Mouse (Mus musculus) stomach, postnatal 0 days (tissue): ENCODE measurements at regions not wholly inside any gene's neighbourhood (a gene's known extent, or its start where the extent isn't known, plus 50 kb on each side); places are given as distances from the start of the nearest gene placed in this dataset.

Source experiments
- ATAC-seq: fragments of 200-750 bp; cut with Nextera tagmentation; 2 replicates; pipeline ENCODE4 v1.8.0; 2017; ENCODE audit not compliant: low FRiP score, low TSS enrichment
- DNase-seq: peaks from one replicate; pipeline ENCODE4 v3.0.0-alpha.2; 2016; ENCODE audit warnings: low spot score
- H3K27ac ChIP-seq: fragments of 300-500 bp; sonication (generic); replicated peaks from 2 replicates; pipeline ENCODE4 v1.5.1; 2014; ENCODE audit warnings: mild to moderate bottlenecking, control low read depth
- H3K27me3 ChIP-seq: fragments of 300-500 bp; sonication (generic); 2 replicates; pipeline ENCODE4 v1.6.1; 2014; ENCODE audit warnings: low read length; ENCODE audit not compliant: control insufficient read depth, insufficient read depth
- H3K36me3 ChIP-seq: fragments of 300-500 bp; sonication (generic); 2 replicates; pipeline ENCODE4 v1.6.1; 2014; ENCODE audit warnings: low read length, mixed read lengths; ENCODE audit not compliant: control insufficient read depth, insufficient read depth
- H3K4me1 ChIP-seq: fragments of 300-500 bp; sonication (generic); replicated peaks from 2 replicates; pipeline ENCODE4 v1.6.1; 2014; ENCODE audit warnings: antibody characterized with exemption; ENCODE audit not compliant: control insufficient read depth, insufficient read depth
- H3K4me2 ChIP-seq: fragments of 300-500 bp; sonication (generic); replicated peaks from 2 replicates; pipeline ENCODE4 v1.6.1; 2014; ENCODE audit warnings: low read depth, mild to moderate bottlenecking, control low read depth, moderate library complexity
- H3K4me3 ChIP-seq: fragments of 300-500 bp; sonication (generic); 2 replicates; pipeline ENCODE4 v1.5.1; 2014; ENCODE audit warnings: low read depth, low read length, control low read depth
- H3K9ac ChIP-seq: fragments of 300-500 bp; sonication (generic); 2 replicates; pipeline ENCODE4 v1.6.1; 2014; ENCODE audit warnings: mild to moderate bottlenecking, low read length, control low read depth, mixed read lengths
- H3K9me3 ChIP-seq: fragments of 300-500 bp; sonication (generic); 2 replicates; pipeline ENCODE4 v1.6.1; 2016; ENCODE audit warnings: low read length; ENCODE audit not compliant: control insufficient read depth
- CTCF ChIP-seq: IDR thresholded peaks from 2 replicates; pipeline ENCODE4 v1.5.1; 2016; ENCODE audit warnings: antibody characterized with exemption, low read depth, mild to moderate bottlenecking, moderate library complexity
- EP300 ChIP-seq: optimal IDR thresholded peaks from 2 replicates; pipeline ENCODE3; 2016; ENCODE audit warnings: antibody characterized with exemption
- WGBS: fragments of 180-500 bp; shearing (Covaris S2); extraction: QIAGEN DNeasy Blood & Tissue Kit; methylation state at CpG from one replicate; pipeline ENCODE4 v1.1.7; 2014; 5-methylcytosine and 5-hydroxymethylcytosine counted together

DNA sequence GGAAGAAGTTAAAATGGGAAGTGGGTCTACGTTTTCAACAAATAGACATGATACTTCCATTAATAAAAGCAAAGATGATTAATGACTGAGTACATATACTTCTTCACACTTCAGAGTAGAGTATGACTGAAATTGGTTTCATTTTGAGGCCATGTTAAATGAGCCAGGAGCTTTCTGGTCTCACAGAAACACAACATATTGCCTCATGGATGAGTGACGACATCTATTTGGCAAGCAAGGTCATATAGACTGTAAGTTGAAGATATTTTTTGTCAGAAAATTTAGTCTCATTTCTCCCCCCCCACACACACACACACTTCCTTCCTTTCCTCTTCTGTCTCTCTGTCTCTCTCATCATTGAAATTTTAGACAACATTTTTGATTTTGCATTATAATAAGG, 354.0 kb downstream of the Atp6ap1l start:
- Histone ChIP-seq H3K4me1 (no peaks in the 10 kb centered on the region), H3K27ac (no peak overlapping the region), H3K4me2 (no peak overlapping the region), H3K9ac (no peak overlapping the region), H3K36me3 (no peaks in the 10 kb centered on the region), H3K27me3 (no peaks in the 10 kb centered on the region), H3K9me3 (no peaks in the 10 kb centered on the region), H3K4me3 (no peak overlapping the region)
- DNase-seq, result no peak
- no peak for ATAC-seq
- TF ChIP-seq CTCF (no peak), EP300 (no peak)
- 77% methylated on average over 2 of the region's 2 CpGs for WGBS

DNA sequence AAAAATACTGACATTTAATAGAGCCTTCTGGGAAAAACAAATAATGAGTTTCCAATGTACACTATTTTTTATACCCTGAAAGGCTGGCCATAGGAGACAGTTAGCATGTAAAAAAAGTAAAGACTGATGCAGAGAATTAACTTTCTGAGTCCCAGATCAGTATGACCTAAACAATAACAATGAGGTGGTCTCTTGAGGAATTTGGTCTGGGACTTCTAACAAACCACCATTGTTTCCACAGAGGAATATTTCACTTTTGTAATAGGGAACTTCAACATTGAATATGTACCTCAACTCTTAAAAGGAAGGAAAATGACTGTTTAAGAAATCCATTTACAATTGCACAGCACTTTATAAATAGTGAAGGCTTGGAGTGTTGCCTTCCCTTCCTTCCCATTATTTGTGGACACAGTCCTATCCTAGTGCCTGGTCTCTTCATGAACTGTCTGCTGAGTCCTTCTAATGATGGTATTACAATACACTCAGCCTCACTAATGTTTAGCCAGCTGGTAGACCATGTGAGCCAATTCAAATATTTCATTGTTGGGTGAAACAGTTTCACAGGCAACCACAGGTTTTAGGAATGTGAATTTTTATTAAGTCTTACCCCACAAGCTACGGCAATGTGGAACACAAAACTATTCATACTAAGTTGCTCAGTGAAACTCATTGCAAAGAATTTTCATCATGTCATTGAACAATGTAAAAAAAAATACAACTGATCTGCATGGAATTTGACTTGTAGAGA, 358.7 kb downstream of the Atp6ap1l start:
- H3K4me3 ChIP-seq, result no peak overlapping the region
- TF ChIP-seq CTCF (no peak), EP300 (no peak)
- H3K27ac ChIP-seq, result no peak overlapping the region
- no peaks in the 10 kb centered on the region for H3K9me3 ChIP-seq
- no peaks in the 10 kb centered on the region for H3K36me3 ChIP-seq
- H3K4me1 ChIP-seq, result no peaks in the 10 kb centered on the region
- H3K27me3 ChIP-seq, result no peaks in the 10 kb centered on the region
- ATAC-seq, result no peak
- H3K4me2 ChIP-seq, result no peak overlapping the region
- WGBS, result 71% methylated on average over 1 of the region's 1 CpGs
- no peak overlapping the region for H3K9ac ChIP-seq
- DNase-seq, result no peak

DNA sequence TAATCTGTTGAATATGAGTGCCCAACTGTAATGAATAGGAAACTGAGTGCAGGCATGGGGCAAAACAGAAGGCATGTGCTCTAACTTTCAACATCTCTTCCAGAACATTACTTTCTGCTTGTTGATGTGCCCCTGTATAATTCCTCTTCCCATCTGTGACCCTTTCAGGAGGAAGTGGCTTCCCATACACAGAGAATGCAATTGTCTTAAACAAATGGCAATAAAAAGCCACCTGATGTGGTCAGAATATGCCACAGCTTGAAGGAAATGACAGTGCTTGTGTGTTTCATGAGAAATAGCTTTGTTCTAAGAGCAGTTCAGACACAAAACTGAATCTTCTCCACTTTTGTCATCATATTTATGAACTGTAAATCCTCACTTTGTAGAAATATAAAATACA, 359.3 kb downstream of the Atp6ap1l start:
- H3K27me3 ChIP-seq, result no peaks in the 10 kb centered on the region
- DNase-seq (no peak), ATAC-seq (no peak)
- no peaks in the 10 kb centered on the region for H3K36me3 ChIP-seq
- H3K4me2 ChIP-seq, result no peak overlapping the region
- H3K9me3 ChIP-seq, result no peaks in the 10 kb centered on the region
- no peak overlapping the region for H3K4me3 ChIP-seq
- H3K4me1 ChIP-seq, result no peaks in the 10 kb centered on the region
- no peak overlapping the region for H3K9ac ChIP-seq
- no peak overlapping the region for H3K27ac ChIP-seq
- no peak for TF ChIP-seq EP300
- no peak for TF ChIP-seq CTCF

DNA sequence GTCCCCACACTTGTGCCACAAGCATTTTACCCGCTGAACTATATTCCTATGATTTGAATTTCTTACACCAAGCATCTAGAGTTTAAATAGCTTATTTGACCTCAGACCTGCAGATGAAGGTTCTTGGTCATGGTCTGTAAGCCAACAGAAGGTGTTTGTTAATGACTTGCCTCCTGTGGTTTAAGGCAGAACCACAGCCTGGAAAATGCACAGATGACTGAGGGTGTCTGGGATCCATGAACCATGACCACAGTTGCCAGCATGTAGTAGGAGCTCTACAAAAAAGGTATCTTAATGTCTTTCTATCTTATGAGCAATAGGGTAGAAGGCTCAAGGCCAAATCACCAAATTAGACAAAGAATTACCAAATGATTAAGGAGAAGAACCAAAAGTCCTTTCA, 367.6 kb downstream of the Atp6ap1l start:
- Histone ChIP-seq H3K27me3 (no peaks in the 10 kb centered on the region), H3K36me3 (no peaks in the 10 kb centered on the region), H3K27ac (no peak overlapping the region), H3K9ac (no peak overlapping the region), H3K4me2 (no peak overlapping the region), H3K9me3 (no peaks in the 10 kb centered on the region), H3K4me1 (no peaks in the 10 kb centered on the region), H3K4me3 (no peak overlapping the region)
- TF ChIP-seq CTCF (no peak), EP300 (no peak)
- DNase-seq (no peak), ATAC-seq (no peak)
- WGBS, result 97% methylated on average over 1 of the region's 1 CpGs

DNA sequence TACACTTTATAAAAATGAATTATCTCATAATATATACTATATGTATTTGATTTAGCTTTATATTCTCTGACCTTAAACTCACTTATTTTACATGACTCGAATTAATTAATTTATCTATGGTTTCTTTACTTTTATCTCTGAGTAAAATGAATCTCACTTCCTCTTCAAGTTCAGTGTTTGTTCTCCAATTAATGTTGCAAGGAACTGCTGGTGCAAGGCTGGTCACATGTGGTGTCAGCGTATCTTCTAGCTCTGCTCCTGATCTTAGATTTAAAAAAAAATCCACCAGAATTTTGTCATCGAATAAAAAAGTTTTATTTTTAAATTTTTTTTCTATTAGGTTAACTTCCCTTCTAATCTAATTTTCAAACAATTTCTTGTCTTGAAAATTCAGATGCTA, 378.2 kb downstream of the Atp6ap1l start:
- 87% methylated on average over 3 of the region's 3 CpGs for WGBS
- Histone ChIP-seq H3K4me1 (no peaks in the 10 kb centered on the region), H3K9ac (no peak overlapping the region), H3K4me3 (no peak overlapping the region), H3K9me3 (no peaks in the 10 kb centered on the region), H3K36me3 (no peaks in the 10 kb centered on the region), H3K27ac (no peak overlapping the region), H3K4me2 (no peak overlapping the region), H3K27me3 (no peaks in the 10 kb centered on the region)
- TF ChIP-seq CTCF (no peak), EP300 (no peak)
- ATAC-seq (no peak), DNase-seq (no peak)

DNA sequence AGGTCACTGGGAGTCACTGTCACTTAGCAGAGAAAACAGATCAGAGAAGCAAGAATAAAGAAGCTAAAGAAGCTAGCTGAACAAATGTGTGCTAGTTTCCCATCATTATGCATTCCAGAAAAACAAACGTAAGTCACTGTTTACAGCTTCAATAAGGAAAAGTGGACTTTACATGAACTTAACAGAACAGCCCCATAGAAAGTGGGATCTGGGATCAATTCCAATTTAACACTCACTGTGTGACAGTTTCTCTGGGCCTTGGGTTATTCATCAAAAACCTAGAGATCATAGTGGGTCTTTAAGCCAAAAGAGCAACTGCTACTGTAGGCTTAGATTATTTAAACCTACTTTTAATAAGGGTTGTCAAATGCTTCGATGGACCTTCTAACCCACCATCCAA, 379.4 kb downstream of the Atp6ap1l start:
- no peak for DNase-seq
- Histone ChIP-seq H3K27me3 (no peaks in the 10 kb centered on the region), H3K27ac (no peak overlapping the region), H3K36me3 (no peaks in the 10 kb centered on the region), H3K4me3 (no peak overlapping the region), H3K9ac (no peak overlapping the region), H3K4me1 (no peaks in the 10 kb centered on the region), H3K4me2 (no peak overlapping the region), H3K9me3 (no peaks in the 10 kb centered on the region)
- 53% methylated on average over 2 of the region's 2 CpGs for WGBS
- no peak for ATAC-seq
- TF ChIP-seq CTCF (no peak), EP300 (no peak)
